ENCODE assay signal across 8 mouse cellular contexts in the genomic region with DNA sequence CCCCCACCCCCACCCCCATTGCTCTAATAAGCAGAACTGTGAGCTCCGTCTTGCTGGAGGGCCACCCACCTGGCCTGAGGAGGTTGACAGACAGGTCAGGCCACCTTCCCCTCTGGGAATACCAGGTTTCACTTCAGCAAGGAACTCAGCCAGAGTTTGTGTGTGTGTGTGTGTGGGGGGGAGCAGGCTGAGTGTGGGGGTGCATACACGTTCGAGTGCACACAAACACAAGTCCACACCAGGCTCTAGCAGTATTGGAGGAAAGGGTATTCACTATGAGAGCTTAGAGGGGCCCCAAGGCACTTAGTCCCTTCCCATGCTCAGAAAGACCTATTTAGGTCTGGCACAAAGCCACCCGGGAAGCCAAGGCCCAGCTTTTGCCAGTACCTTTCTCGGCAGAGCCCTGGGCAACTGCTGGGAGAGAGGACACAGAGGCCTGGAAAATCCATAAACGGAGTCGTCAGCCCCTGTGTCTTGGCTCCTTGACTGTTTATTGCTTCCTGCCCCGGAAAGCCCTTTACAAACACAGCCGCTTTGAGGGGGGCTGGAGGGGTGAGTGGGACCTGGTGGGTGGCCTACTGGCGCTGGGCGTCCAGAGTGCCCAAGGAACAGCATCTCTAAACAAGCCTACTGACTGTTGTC. TPM values are rescaled to one million over a fixed set of nuclear protein-coding genes. Genes with fewer than 3 reads are reported as not detected.
DNase-seq lines count a peak whose midpoint lies in the region; ATAC-seq and TF ChIP-seq lines count a peak whose summit lies in the region.

No protein-coding gene starts in this region.

- H3K9ac ChIP-seq in heart, embryonic 11.5 days (ENCODE audit: low read depth, low read length): peak overlapping the region; percentile 28; the same call in 1 of the 2 replicates

- H3K27me3 ChIP-seq in spleen, adult 2 months (ENCODE audit: control insufficient read depth, insufficient read depth, low read length): no peaks in the 10 kb centered on the region
- no peaks in the 10 kb centered on the region for H3K27me3 ChIP-seq in heart, embryonic 11.5 days (ENCODE audit: control insufficient read depth, insufficient read depth, low read length)

- peak; percentile 41 to 60 for DNase-seq in spleen, adult 2 months (ENCODE audit: low read depth in 1 of 2, low spot score in 2 of 2)
- DNase-seq in spleen, postnatal 14 days (ENCODE audit: low spot score in 2 of 2): no peak
- peak; percentile 73 for DNase-seq in embryo, embryonic 11 days
- DNase-seq in kidney, adult 8-10 months: peak; percentile 50 to 52
- peak; percentile 79 for DNase-seq in lung, postnatal 36 days
- DNase-seq in thymus, postnatal 14 days: no peak
- DNase-seq in urinary bladder, postnatal 10 days (ENCODE audit: low spot score): no peak

- no peak for TF ChIP-seq CTCF in spleen, adult 2 months (IDR thresholded peaks at IDR 0.05; ENCODE audit: extremely low read depth, insufficient read depth, insufficient read length, insufficient replicate concordance)

- no peak overlapping the region for H3K27ac ChIP-seq in spleen, adult 2 months (ENCODE audit: insufficient read depth, low read length)
- peak overlapping the region; percentile 74 for H3K27ac ChIP-seq in heart, embryonic 11.5 days (ENCODE audit: low read depth, low read length)

- ATAC-seq in heart, embryonic 11.5 days (replicated peaks; ENCODE audit: insufficient number of reproducible peaks, low FRiP score, low TSS enrichment): no peak

- WGBS in spleen, adult 2 months: 53% methylated on average over 11 of the region's 11 CpGs
- WGBS in heart, embryonic 11.5 days (ENCODE audit: insufficient replicate concordance): 37% methylated on average over 11 of the region's 11 CpGs

- H3K36me3 ChIP-seq in spleen, adult 2 months (ENCODE audit: control insufficient read depth, insufficient read depth, low read length): no peaks in the 10 kb centered on the region
- no peaks in the 10 kb centered on the region for H3K36me3 ChIP-seq in heart, embryonic 11.5 days (ENCODE audit: control insufficient read depth, insufficient read depth, low read length)

- no peak overlapping the region for H3K4me3 ChIP-seq in spleen, adult 2 months (ENCODE audit: extremely low read depth, insufficient read depth, insufficient read length)
- H3K4me3 ChIP-seq in heart, embryonic 11.5 days (ENCODE audit: low read depth, low read length): no peak overlapping the region

- H3K9me3 ChIP-seq in heart, embryonic 11.5 days (replicated peaks; ENCODE audit: control insufficient read depth, low read length): no peaks in the 10 kb centered on the region

- no peak for TF ChIP-seq POLR2A in spleen, adult 2 months (IDR thresholded peaks at IDR 0.05; ENCODE audit: low read depth, low read length)

- peaks cover 48% of the 10 kb centered on the region; the same call in 1 of the 2 replicates for H3K4me1 ChIP-seq in spleen, adult 2 months (ENCODE audit: control insufficient read depth, insufficient read depth, insufficient read length)
- H3K4me1 ChIP-seq in heart, embryonic 11.5 days (ENCODE audit: control insufficient read depth, insufficient read depth, low read length): peaks cover 60% of the 10 kb centered on the region

- peak overlapping the region; percentile 4; the same call in 1 of the 2 replicates for H3K4me2 ChIP-seq in heart, embryonic 11.5 days

RNA-seq across cellular contexts. Expression of a gene that starts 50.9 kb away (rescaled TPM):
- polyA plus RNA-seq in spleen, adult 2 months (2012; rRNA removed): 10.7 and 12.1 TPM in 2 replicates
- 11.6 and 11.7 TPM in 2 replicates for polyA plus RNA-seq in heart, embryonic 11.5 days (2014; fragmentation: Nextera tagmentation; extraction: Ambion mirVana)

RNA-seq across cellular contexts. Expression of a gene that starts 55.4 kb away (rescaled TPM):
- 23.1 and 30.0 TPM in 2 replicates for polyA plus RNA-seq in spleen, adult 2 months (2012; rRNA removed)
- 87.3 and 88.4 TPM in 2 replicates for polyA plus RNA-seq in heart, embryonic 11.5 days (2014; fragmentation: Nextera tagmentation; extraction: Ambion mirVana)

Comparison
In these comparisons a context has a peak if more than half of its experiments do, and no peak if none do; other contexts are left out.
1. DNase-seq: peak in spleen, adult 2 months (2 of 2), embryo, embryonic 11 days (single experiment), kidney, adult 8-10 months (2 of 2) and lung, postnatal 36 days (single experiment); none in spleen, postnatal 14 days (0 of 2), thymus, postnatal 14 days (single experiment) and urinary bladder, postnatal 10 days (single experiment).